Mouse (Mus musculus): ENCODE results near the gene Sox15. TPM values are rescaled to one million over a fixed set of nuclear protein-coding genes. Genes with fewer than 3 reads are reported as not detected.
"Not testable (repeated sequence)": the region's sequence is repeated elsewhere in the genome, so short reads cannot be mapped to it uniquely, and the experiment has no call there.

Gene Sox15
- total RNA-seq, 2 experiments from 2014 or later, result 0.59 TPM; not detected in 1

- no peak for DNase-seq (ENCODE audit: extremely low spot score in 1 of 2, low spot score in 1 of 2)
These were observed 42.3 kb downstream of the Sox15 start for GRCm38 (mm10) chr11:69697396-69697795.

DNA sequence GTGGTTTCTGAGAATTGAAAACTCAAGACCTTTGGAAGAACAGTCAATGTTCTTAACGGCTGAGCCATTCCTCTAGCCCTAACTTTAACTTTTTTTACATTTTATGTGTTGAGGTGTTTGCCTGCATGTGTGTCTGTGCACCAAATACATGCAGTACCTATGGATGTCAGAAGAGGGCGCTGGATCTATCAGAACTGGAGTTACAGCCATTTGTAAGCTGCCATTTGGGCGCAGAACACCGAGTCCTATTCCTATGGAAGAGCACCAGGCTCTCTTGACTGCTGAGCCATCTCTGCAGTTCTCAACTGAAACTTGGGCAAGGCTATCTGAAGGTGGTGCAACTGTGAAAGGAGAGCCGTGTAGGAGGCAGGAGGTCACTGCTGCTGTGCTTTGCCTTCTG is 43.5 kb downstream of the Sox15 start:
- no peak for DNase-seq (ENCODE audit: extremely low spot score in 1 of 2, low spot score in 1 of 2)

DNA sequence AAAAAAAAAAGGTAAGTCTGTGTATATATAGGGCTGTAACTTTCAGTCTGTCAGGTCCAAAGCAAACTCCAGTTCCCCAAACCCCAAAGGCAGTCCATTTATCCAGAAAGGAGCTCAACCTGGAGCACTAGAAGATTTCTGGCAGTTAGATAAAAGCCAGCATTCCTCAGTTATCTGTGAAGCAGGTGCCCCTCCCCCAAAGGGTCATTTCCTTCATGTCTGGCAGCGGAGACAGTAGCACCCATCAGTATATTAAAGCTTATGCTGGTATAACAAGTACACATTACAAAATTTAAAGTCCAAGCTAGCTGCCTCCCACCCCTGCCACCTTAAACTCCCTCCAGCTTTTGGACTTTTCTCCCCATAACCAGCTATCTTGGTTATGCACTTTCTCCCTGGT is 44.5 kb downstream of the Sox15 start:
- no peak for DNase-seq (ENCODE audit: extremely low spot score in 1 of 2, low spot score in 1 of 2)

DNA sequence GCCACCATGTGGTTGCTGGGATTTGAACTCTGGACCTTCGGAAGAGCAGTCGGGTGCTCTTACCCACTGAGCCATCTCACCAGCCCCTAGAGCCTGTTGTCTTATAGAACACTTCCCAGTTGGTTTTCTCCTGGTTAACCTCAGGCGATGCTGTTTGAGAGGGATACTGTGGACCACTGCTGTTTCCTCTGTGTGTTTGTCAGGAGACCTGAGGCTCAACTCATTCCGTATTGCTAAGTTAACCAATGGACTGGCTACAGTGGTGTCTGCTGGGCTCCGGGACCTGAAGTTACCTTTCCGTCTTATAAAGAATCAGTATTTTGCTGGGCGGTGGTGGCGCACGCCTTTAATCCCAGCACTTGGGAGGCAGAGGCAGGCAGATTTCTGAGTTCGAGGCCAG is 47.8 kb downstream of the Sox15 start:
- DNase-seq (ENCODE audit: extremely low spot score in 1 of 2, low spot score in 1 of 2), result not testable (repeated sequence)

DNA sequence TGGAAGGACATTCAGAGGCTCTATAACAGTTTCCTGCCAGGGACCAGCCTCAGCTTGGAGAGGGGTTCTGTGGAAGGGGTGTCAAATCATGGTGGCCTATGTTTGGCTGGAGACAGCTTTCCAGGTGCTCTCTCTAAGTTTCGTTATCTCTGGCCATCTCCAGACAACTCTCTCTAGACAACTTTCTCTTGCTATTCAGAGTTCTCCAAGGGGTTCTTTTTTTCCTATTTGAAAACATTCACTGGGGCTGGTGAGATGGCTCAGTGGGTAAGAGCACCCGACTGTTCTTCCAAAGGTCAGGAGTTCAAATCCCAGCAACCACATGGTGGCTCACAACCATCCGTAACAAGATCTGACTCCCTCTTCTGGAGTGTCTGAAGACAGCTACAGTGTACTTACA is 48.3 kb downstream of the Sox15 start:
- not testable (repeated sequence) for DNase-seq (ENCODE audit: extremely low spot score in 1 of 2, low spot score in 1 of 2)

DNA sequence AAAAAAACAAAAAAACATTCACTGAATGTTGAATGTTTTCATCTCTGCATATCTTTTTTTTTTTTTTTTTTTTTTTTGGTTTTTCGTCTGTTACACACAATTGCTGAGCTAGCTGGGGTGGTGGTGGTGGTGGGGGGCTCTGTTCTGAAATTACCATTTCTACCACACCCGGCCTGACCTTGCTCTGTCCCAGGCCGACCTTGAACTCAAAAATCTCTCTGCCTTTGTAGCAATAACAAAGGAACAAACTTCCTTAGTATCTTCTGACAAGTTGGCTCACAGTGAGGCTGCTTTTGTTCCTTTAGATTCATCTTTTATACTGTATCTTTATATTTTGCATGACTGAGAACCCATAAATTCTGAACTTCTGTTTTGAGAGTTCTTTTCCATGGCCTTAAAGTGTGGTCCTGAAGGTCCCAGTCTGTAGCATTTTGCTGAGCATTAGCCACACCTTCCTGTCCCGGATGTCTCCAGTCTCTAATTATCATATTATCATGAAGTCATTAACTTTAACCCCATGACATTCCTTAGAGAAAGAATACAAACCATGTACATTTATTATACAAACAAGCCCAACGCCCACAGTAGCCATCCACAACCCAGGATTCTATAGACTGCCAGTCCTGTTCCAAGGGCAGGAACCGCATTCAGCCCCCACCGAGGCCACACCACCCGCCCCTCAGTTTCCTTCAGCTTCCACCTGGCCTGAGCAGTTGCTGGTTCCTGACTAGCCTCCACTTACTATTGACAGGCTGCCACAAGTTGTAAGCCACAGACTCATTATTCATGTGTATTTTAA is 48.9 kb downstream of the Sox15 start:
- no peak for DNase-seq (ENCODE audit: extremely low spot score in 1 of 2, low spot score in 1 of 2)

- no peak for DNase-seq (ENCODE audit: extremely low spot score in 1 of 2, low spot score in 1 of 2)
These were observed 49.5 kb downstream of the Sox15 start for GRCm38 (mm10) chr11:69704613-69705010.

Small RNAs within 50 kb of the gene (microRNA-seq; reads per million reads assigned to microRNA genes)
- gene Mir1934 (4.0 to 7.0 reads per million in 2 experiments), gene Mir467f (0 reads per million in 2 experiments)

Other genes with a start within 250 kb of the Sox15 start
- 10 to 100 TPM; 28.5 to 41.2 TPM for gene Kdm6b, start 241.6 kb upstream of the Sox15 start, total RNA-seq (2021)
- 1 to 10 TPM; 3.5 to 8.0 TPM for gene Dnah2, start 106.2 kb upstream of the Sox15 start, total RNA-seq (2021)
- gene Efnb3, start 95.1 kb upstream of the Sox15 start, total RNA-seq (2021), result 100 to 1,000 TPM; 134 to 139 TPM
- gene Wrap53, start 75.1 kb upstream of the Sox15 start, total RNA-seq (2021), result 10 to 100 TPM; 11.7 to 12.5 TPM
- gene Trp53, start 75.0 kb upstream of the Sox15 start, total RNA-seq (2021), result 10 to 100 TPM; 24.3 to 29.8 TPM
- 100 to 1,000 TPM; 394 to 472 TPM for gene Atp1b2, start 49.4 kb upstream of the Sox15 start, total RNA-seq (2021)
- not detected for gene Shbg, start 37.4 kb upstream of the Sox15 start, total RNA-seq (2021)
- 10 to 100 TPM; 15.5 to 15.8 TPM for gene Sat2, start 33.3 kb upstream of the Sox15 start, total RNA-seq (2021)
- 100 to 1,000 TPM; 124 to 131 TPM for gene Fxr2, start 22.3 kb upstream of the Sox15 start, total RNA-seq (2021)
- 10 to 100 TPM; 61.1 to 63.9 TPM for gene Mpdu1, start 7.3 kb downstream of the Sox15 start, total RNA-seq (2021)
- 10 to 100 TPM; 15.1 to 15.7 TPM for gene Cd68, start 10.8 kb downstream of the Sox15 start, total RNA-seq (2021)
- 100 to 1,000 TPM; 369 to 381 TPM for gene Eif4a1, start 17.1 kb downstream of the Sox15 start, total RNA-seq (2021)
- 100 to 1,000 TPM in 1 of 2 experiments, 10 to 100 TPM in 1; 94.3 to 109 TPM for gene Senp3, start 26.8 kb downstream of the Sox15 start, total RNA-seq (2021)
- gene Tnfsf13, start 30.5 kb downstream of the Sox15 start, total RNA-seq (2021), result 1 to 10 TPM; 1.2 to 1.3 TPM
- 1 to 10 TPM; 7.3 to 8.6 TPM for gene Tnfsf12, start 40.5 kb downstream of the Sox15 start, total RNA-seq (2021)
- 1 to 10 TPM; 1.3 to 1.4 TPM for gene Tnfsfm13, start 40.8 kb downstream of the Sox15 start, total RNA-seq (2021)
- 10 to 100 TPM; 58.6 to 69.5 TPM for gene Polr2a, start 103.3 kb downstream of the Sox15 start, total RNA-seq (2021)
- gene Slc35g3, start 106.7 kb downstream of the Sox15 start, total RNA-seq (2021), result not detected
- 100 to 1,000 TPM; 110 to 118 TPM for gene Zbtb4, start 110.6 kb downstream of the Sox15 start, total RNA-seq (2021)
- 1 to 10 TPM in 1 of 2 experiments, under 1 TPM in 1; 0.79 to 1.1 TPM for gene Chrnb1, start 140.6 kb downstream of the Sox15 start, total RNA-seq (2021)
- gene Fgf11, start 146.5 kb downstream of the Sox15 start, total RNA-seq (2021), result 10 to 100 TPM; 28.3 to 33.3 TPM
- gene Tmem102, start 150.3 kb downstream of the Sox15 start, total RNA-seq (2021), result not detected
- not detected for gene Gm39566, start 160.0 kb downstream of the Sox15 start, total RNA-seq (2021)
- not detected for gene Spem2, start 163.2 kb downstream of the Sox15 start, total RNA-seq (2021)
- under 1 TPM; 0.34 to 0.73 TPM for gene Spem1, start 166.9 kb downstream of the Sox15 start, total RNA-seq (2021)
- gene Nlgn2, start 182.5 kb downstream of the Sox15 start, total RNA-seq (2021), result 100 to 1,000 TPM; 192 to 219 TPM
- 100 to 1,000 TPM; 112 to 135 TPM for gene Tmem256, start 183.2 kb downstream of the Sox15 start, total RNA-seq (2021)
- 10 to 100 TPM; 16.5 to 19.0 TPM for gene Plscr3, start 191.1 kb downstream of the Sox15 start, total RNA-seq (2021)
- gene Tnk1, start 203.4 kb downstream of the Sox15 start, total RNA-seq (2021), result not detected
- gene Tmem95, start 222.7 kb downstream of the Sox15 start, total RNA-seq (2021), result not detected
- 1 to 10 TPM; 1.2 to 1.3 TPM for gene Kctd11, start 226.1 kb downstream of the Sox15 start, total RNA-seq (2021)
- under 1 TPM; 0.12 to 0.19 TPM for gene Acap1, start 240.2 kb downstream of the Sox15 start, total RNA-seq (2021)
- 1 to 10 TPM in 1 of 2 experiments, under 1 TPM in 1; 0.62 to 1.8 TPM for gene 2810408A11Rik, start 245.7 kb downstream of the Sox15 start, total RNA-seq (2021)
- 100 to 1,000 TPM; 108 to 109 TPM for gene Neurl4, start 245.8 kb downstream of the Sox15 start, total RNA-seq (2021)